Mouse (Mus musculus) midbrain, postnatal 0 days (tissue): ENCODE data around the gene Gm1043. TPM values are rescaled to one million over a fixed set of nuclear protein-coding genes. Genes with fewer than 3 reads are reported as not detected.
A peak's percentile ranks its signal among the peaks of the same experiment; 100 is the strongest.

Experiments used
- ATAC-seq: fragments of 200-750 bp; cut with Nextera tagmentation; 2 replicates; pipeline ENCODE4 v1.8.0; 2017; ENCODE audit warnings: moderate number of reproducible peaks, mild to moderate bottlenecking, moderate TSS enrichment, moderate library complexity; ENCODE audit not compliant: low FRiP score
- DNase-seq: peaks from one replicate; pipeline ENCODE4 v3.0.0-alpha.2; 2015; ENCODE audit warnings: low spot score
- H3K27ac ChIP-seq: fragments of 300-500 bp; sonication (generic); 2 replicates; pipeline ENCODE4 v1.5.1; 2014; ENCODE audit warnings: low read depth, mild to moderate bottlenecking, low read length, mixed read lengths
- H3K27me3 ChIP-seq: fragments of 300-500 bp; sonication (generic); 2 replicates; pipeline ENCODE4 v1.6.1; 2014; ENCODE audit warnings: low read length, control low read depth, mixed read lengths; ENCODE audit not compliant: insufficient read depth
- H3K36me3 ChIP-seq: fragments of 300-500 bp; sonication (generic); 2 replicates; pipeline ENCODE4 v1.6.1; 2014; ENCODE audit warnings: low read length, control low read depth, mixed read lengths; ENCODE audit not compliant: insufficient read depth
- H3K4me1 ChIP-seq: fragments of 300-500 bp; sonication (generic); 2 replicates; pipeline ENCODE4 v1.6.1; 2014; ENCODE audit warnings: mild to moderate bottlenecking, control low read depth, antibody characterized with exemption, low read length, mixed read lengths; ENCODE audit not compliant: insufficient read depth
- H3K4me2 ChIP-seq: fragments of 300-500 bp; sonication (generic); 2 replicates; pipeline ENCODE4 v1.6.1; 2014; ENCODE audit warnings: low read depth, mild to moderate bottlenecking, low read length, mixed read lengths; ENCODE audit not compliant: poor library complexity, severe bottlenecking
- H3K4me3 ChIP-seq: fragments of 300-500 bp; sonication (generic); 2 replicates; pipeline ENCODE4 v1.5.1; 2014; ENCODE audit warnings: low read depth, mild to moderate bottlenecking, low read length, moderate library complexity
- H3K9ac ChIP-seq: fragments of 300-500 bp; sonication (generic); replicated peaks from 2 replicates; pipeline ENCODE4 v1.6.1; 2014; ENCODE audit warnings: mild to moderate bottlenecking, low read length, moderate library complexity, mixed read lengths; ENCODE audit not compliant: poor library complexity, severe bottlenecking
- H3K9me3 ChIP-seq: fragments of 300-500 bp; sonication (generic); 2 replicates; pipeline ENCODE4 v1.6.1; 2016; ENCODE audit warnings: low read length, control low read depth
- CTCF ChIP-seq: IDR thresholded peaks from 2 replicates; pipeline ENCODE4 v1.5.1; 2016; ENCODE audit warnings: antibody characterized with exemption, mild to moderate bottlenecking
- WGBS: fragments of 180-500 bp; shearing (Covaris S2); extraction: QIAGEN DNeasy Blood & Tissue Kit; methylation state at CpG from one replicate; pipeline ENCODE4 v1.1.7; 2014; 5-methylcytosine and 5-hydroxymethylcytosine counted together
- polyA plus RNA-seq: library from polyadenylated mRNA; unstranded; fragments of >200 nt; fragmentation: Nextera tagmentation; extraction: Ambion mirVana; gene quantifications from 2 replicates; pipeline ENCODE4 v1.2.1, GENCODE M21; 2015
- total RNA-seq: library from RNA; depleted of rRNA; stranded (reverse); fragments of >200 nt; gene quantifications from 2 replicates; pipeline ENCODE4 v1.2.3, GENCODE M21; 2014

Gm1043 gene
- total and polyA plus RNA-seq, 2 experiments from 2014 or later = 1.6 to 19.4 TPM

GRCm38 (mm10) chr5:37141745-37142144 lies 56.6 kb downstream of the Gm1043 start:
- ATAC-seq = no peak
- 84% methylated on average over 8 of the region's 8 CpGs for WGBS

GRCm38 (mm10) chr5:37147536-37147935 lies 62.4 kb downstream of the Gm1043 start:
- WGBS = 14% methylated on average over 4 of the region's 4 CpGs
- peak; percentile 18; the same call in 1 of the 2 replicates for ATAC-seq
- TF ChIP-seq CTCF = peak; percentile 97

More at GRCm38 (mm10) chr5:37141745-37142144, 56.6 kb downstream of the Gm1043 start:
- no peaks in the 10 kb centered on the region for H3K9me3 ChIP-seq
- H3K36me3 ChIP-seq = peaks cover 22% of the 10 kb centered on the region
- no peaks in the 10 kb centered on the region for H3K27me3 ChIP-seq
- H3K4me3 ChIP-seq = no peak overlapping the region
- no peak overlapping the region for H3K9ac ChIP-seq
- no peak overlapping the region for H3K27ac ChIP-seq
- TF ChIP-seq CTCF = no peak
- no peak overlapping the region for H3K4me2 ChIP-seq
- no peak for DNase-seq
- no peaks in the 10 kb centered on the region for H3K4me1 ChIP-seq

GRCm38 (mm10) chr5:37150650-37151049 lies 65.5 kb downstream of the Gm1043 start:
- no peak overlapping the region for H3K27ac ChIP-seq
- DNase-seq = no peak
- WGBS = 76% methylated on average over 5 of the region's 5 CpGs
- no peak for TF ChIP-seq CTCF
- no peaks in the 10 kb centered on the region for H3K4me1 ChIP-seq
- no peak overlapping the region for H3K4me3 ChIP-seq
- no peaks in the 10 kb centered on the region for H3K27me3 ChIP-seq
- no peak overlapping the region for H3K4me2 ChIP-seq
- no peak overlapping the region for H3K9ac ChIP-seq
- H3K9me3 ChIP-seq = no peaks in the 10 kb centered on the region
- ATAC-seq = no peak
- H3K36me3 ChIP-seq = 0 out of 2 replicates have a peak, but pooled peaks cover 11% of the 10 kb centered on the region

More at GRCm38 (mm10) chr5:37147536-37147935, 62.4 kb downstream of the Gm1043 start:
- no peaks in the 10 kb centered on the region for H3K4me1 ChIP-seq
- H3K9ac ChIP-seq = no peak overlapping the region
- H3K27me3 ChIP-seq = no peaks in the 10 kb centered on the region
- no peak overlapping the region for H3K4me2 ChIP-seq
- peak; percentile 72 for DNase-seq
- H3K27ac ChIP-seq = no peak overlapping the region
- no peaks in the 10 kb centered on the region for H3K9me3 ChIP-seq
- H3K4me3 ChIP-seq = no peak overlapping the region
- peaks cover 17% of the 10 kb centered on the region; the same call in 1 of the 2 replicates for H3K36me3 ChIP-seq

GRCm38 (mm10) chr5:37154472-37154871 lies 69.3 kb downstream of the Gm1043 start:
- H3K4me1 ChIP-seq = no peaks in the 10 kb centered on the region
- ATAC-seq = no peak; the same call in 1 of the 2 replicates
- H3K4me3 ChIP-seq = no peak overlapping the region
- peak; percentile 39 for DNase-seq
- H3K27me3 ChIP-seq = no peaks in the 10 kb centered on the region
- no peak overlapping the region for H3K27ac ChIP-seq
- H3K36me3 ChIP-seq = 0 out of 2 replicates have a peak, but pooled peaks cover 6% of the 10 kb centered on the region
- no peak overlapping the region for H3K9ac ChIP-seq
- H3K9me3 ChIP-seq = no peaks in the 10 kb centered on the region
- TF ChIP-seq CTCF = no peak
- H3K4me2 ChIP-seq = no peak overlapping the region
- 86% methylated on average over 7 of the region's 7 CpGs for WGBS

- Histone ChIP-seq H3K36me3 (peaks cover 3% of the 10 kb centered on the region; the same call in 1 of the 2 replicates), H3K9ac (no peak overlapping the region), H3K27me3 (peaks cover 7% of the 10 kb centered on the region; the same call in 1 of the 2 replicates), H3K27ac (no peak overlapping the region), H3K4me2 (no peak overlapping the region), H3K9me3 (no peaks in the 10 kb centered on the region), H3K4me3 (no peak overlapping the region), H3K4me1 (no peaks in the 10 kb centered on the region)
- TF ChIP-seq CTCF = no peak
- 84% methylated on average over 7 of the region's 7 CpGs for WGBS
- DNase-seq (no peak), ATAC-seq (no peak)
Measured at GRCm38 (mm10) chr5:37158408-37158807, 73.2 kb downstream of the Gm1043 start.

- Histone ChIP-seq H3K4me1 (no peaks in the 10 kb centered on the region), H3K9ac (peak overlapping the region; percentile 67), H3K4me2 (peak overlapping the region; percentile 86), H3K27me3 (peaks cover 7% of the 10 kb centered on the region; the same call in 1 of the 2 replicates), H3K4me3 (peak overlapping the region; percentile 44), H3K27ac (peak overlapping the region; percentile 73), H3K9me3 (no peaks in the 10 kb centered on the region), H3K36me3 (peaks cover 3% of the 10 kb centered on the region; the same call in 1 of the 2 replicates)
- ATAC-seq = peak; percentile 88
- WGBS = 6% methylated on average over 74 of the region's 75 CpGs
- DNase-seq = peak; percentile 87
- TF ChIP-seq CTCF = peak; percentile 89
Measured at GRCm38 (mm10) chr5:37162871-37163781, 78.0 kb downstream of the Gm1043 start.
